Mouse (Mus musculus): ENCODE results near the gene Atoh8. TPM values are rescaled to one million over a fixed set of nuclear protein-coding genes. Genes with fewer than 3 reads are reported as not detected.
A peak's percentile ranks its signal among the peaks of the same experiment; 100 is the strongest.

The Atoh8 gene
- polyA plus RNA-seq, 1 experiment from 2014 or later = 32.2 TPM

DNA sequence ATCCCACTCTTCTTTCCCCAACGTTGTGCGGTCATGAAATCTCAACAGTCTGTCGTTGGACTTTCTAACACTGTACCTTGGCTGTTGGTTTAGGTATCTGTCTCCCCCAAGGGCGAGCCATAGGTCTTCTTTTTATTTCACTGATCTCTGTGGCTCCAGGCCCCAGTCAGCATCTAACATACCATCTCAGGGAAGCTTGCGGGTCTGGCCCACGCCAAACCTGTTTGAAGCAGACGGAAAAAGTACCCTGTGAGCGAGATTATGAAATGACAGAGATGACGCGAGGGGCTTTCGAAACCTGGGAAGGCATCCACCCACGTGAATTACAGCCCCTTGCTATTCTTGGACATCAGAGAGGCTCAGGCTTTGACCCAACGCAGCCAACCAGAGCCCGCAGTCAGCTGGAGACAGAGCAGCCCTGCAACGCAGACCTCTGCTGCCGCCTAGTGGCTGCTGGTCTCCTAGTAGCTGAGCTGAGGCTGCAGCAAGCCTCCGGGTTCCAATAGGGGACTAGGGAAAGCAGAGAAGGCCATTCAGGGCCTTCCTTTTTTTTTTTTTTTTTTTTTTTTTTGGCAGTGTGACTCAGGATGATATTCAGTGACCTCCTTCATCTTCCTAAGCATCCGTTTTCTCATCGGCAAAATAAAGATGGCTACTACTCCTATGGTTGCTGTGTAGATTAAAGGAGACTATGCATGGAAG is 25.8 kb upstream of the Atoh8 start:
- Histone ChIP-seq H3K36me3 (ENCODE audit: control insufficient read depth, insufficient read depth, low read length) (no peaks in the 10 kb centered on the region), H3K4me1 (replicated peaks; ENCODE audit: control insufficient read depth, insufficient read depth, low read length) (no peaks in the 10 kb centered on the region), H3K9me3 (ENCODE audit: control insufficient read depth, low read length) (no peaks in the 10 kb centered on the region), H3K9ac (ENCODE audit: low read length) (no peak overlapping the region), H3K27me3 (ENCODE audit: control insufficient read depth, insufficient read depth, low read depth, low read length) (no peaks in the 10 kb centered on the region), H3K4me3 (ENCODE audit: low read length) (no peak overlapping the region), H3K27ac (ENCODE audit: low read length) (no peak overlapping the region), H3K4me2 (ENCODE audit: low read depth, low read length) (no peak overlapping the region)
- ATAC-seq (ENCODE audit: low read depth) = peak; percentile 91
- WGBS = 27% methylated on average over 19 of the region's 19 CpGs

DNA sequence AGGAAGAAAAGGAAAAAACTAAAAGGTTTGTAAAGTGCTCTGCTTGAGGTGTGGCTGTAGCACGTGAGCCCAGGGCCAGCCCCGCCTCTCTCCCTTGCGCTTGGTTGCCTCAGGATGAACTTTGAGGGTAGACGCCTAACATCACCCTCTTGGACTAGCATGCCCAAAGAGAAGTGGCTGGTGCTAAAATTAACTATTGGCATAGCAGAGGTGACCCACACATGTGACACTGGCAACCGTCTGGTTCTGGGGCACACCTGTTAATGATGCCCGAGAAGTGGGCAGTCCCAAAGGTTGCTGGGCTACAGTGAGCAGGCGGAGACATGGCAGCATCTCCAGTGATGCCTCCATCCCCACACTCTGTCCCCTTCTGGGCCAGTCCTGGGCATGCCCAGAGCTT is 24.1 kb upstream of the Atoh8 start:
- Histone ChIP-seq H3K4me2 (ENCODE audit: low read depth, low read length) (no peak overlapping the region), H3K4me1 (replicated peaks; ENCODE audit: control insufficient read depth, insufficient read depth, low read length) (no peaks in the 10 kb centered on the region), H3K27me3 (ENCODE audit: control insufficient read depth, insufficient read depth, low read depth, low read length) (no peaks in the 10 kb centered on the region), H3K9me3 (ENCODE audit: control insufficient read depth, low read length) (no peaks in the 10 kb centered on the region), H3K27ac (ENCODE audit: low read length) (no peak overlapping the region), H3K4me3 (ENCODE audit: low read length) (no peak overlapping the region), H3K9ac (ENCODE audit: low read length) (no peak overlapping the region), H3K36me3 (ENCODE audit: control insufficient read depth, insufficient read depth, low read length) (no peaks in the 10 kb centered on the region)
- ATAC-seq (ENCODE audit: low read depth) = no peak
- 66% methylated on average over 7 of the region's 7 CpGs for WGBS

DNA sequence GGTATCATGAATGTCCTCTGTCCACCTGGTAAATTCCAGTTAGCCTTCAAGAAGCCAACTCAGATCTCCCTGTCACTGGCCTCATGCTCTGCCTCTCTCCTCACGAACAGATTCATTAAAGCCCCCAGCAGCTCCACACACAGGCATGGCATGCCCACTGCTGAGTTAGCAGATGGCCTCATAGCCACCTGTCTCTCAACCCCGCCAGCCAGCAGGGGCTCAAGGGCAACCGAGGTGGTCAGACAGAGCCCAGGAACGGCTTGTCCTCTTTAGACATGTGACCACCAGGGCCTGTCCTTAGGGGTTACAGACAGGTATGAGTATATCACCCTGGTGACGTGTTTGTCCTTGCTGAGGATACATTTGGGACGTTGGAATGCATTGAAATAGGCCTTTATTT is 19.9 kb upstream of the Atoh8 start:
- H3K9ac ChIP-seq (ENCODE audit: low read length) = no peak overlapping the region
- no peaks in the 10 kb centered on the region for H3K4me1 ChIP-seq (replicated peaks; ENCODE audit: control insufficient read depth, insufficient read depth, low read length)
- no peak overlapping the region for H3K27ac ChIP-seq (ENCODE audit: low read length)
- no peak overlapping the region for H3K4me2 ChIP-seq (ENCODE audit: low read depth, low read length)
- no peaks in the 10 kb centered on the region for H3K36me3 ChIP-seq (ENCODE audit: control insufficient read depth, insufficient read depth, low read length)
- no peaks in the 10 kb centered on the region for H3K9me3 ChIP-seq (ENCODE audit: control insufficient read depth, low read length)
- 66% methylated on average over 6 of the region's 6 CpGs for WGBS
- no peak overlapping the region for H3K4me3 ChIP-seq (ENCODE audit: low read length)
- no peaks in the 10 kb centered on the region for H3K27me3 ChIP-seq (ENCODE audit: control insufficient read depth, insufficient read depth, low read depth, low read length)
- ATAC-seq (ENCODE audit: low read depth) = no peak

DNA sequence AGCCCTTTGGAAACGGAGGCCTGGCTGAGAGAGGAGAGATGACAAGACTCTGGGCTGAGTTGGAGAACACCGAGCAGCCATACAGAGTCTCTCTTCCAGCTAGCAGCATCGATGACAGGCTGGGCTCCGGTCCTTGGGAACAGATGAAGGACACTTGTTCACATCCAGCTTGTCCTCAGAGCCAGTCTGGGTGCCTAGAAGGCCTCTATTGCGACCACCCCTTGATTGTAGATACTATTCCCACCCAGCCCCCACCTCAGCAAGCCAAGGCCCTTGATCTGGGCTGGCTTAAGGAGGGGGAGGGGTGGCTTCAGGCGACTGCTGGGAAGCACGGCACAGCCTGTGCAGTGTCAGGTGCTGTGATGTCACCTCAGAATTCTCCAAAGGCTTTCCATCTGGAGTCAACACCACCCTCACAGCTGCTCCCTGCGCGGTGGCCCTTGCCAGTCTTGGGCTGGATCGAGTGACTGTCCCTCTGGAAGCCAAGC is 19.3 kb upstream of the Atoh8 start:
- no peak overlapping the region for H3K27ac ChIP-seq (ENCODE audit: low read length)
- H3K27me3 ChIP-seq (ENCODE audit: control insufficient read depth, insufficient read depth, low read depth, low read length) = no peaks in the 10 kb centered on the region
- 43% methylated on average over 10 of the region's 10 CpGs for WGBS
- H3K4me2 ChIP-seq (ENCODE audit: low read depth, low read length) = no peak overlapping the region
- peak; percentile 45; the same call in 1 of the 2 replicates for ATAC-seq (ENCODE audit: low read depth)
- no peaks in the 10 kb centered on the region for H3K9me3 ChIP-seq (ENCODE audit: control insufficient read depth, low read length)
- no peak overlapping the region for H3K9ac ChIP-seq (ENCODE audit: low read length)
- no peak overlapping the region for H3K4me3 ChIP-seq (ENCODE audit: low read length)
- H3K4me1 ChIP-seq (replicated peaks; ENCODE audit: control insufficient read depth, insufficient read depth, low read length) = no peaks in the 10 kb centered on the region
- no peaks in the 10 kb centered on the region for H3K36me3 ChIP-seq (ENCODE audit: control insufficient read depth, insufficient read depth, low read length)

DNA sequence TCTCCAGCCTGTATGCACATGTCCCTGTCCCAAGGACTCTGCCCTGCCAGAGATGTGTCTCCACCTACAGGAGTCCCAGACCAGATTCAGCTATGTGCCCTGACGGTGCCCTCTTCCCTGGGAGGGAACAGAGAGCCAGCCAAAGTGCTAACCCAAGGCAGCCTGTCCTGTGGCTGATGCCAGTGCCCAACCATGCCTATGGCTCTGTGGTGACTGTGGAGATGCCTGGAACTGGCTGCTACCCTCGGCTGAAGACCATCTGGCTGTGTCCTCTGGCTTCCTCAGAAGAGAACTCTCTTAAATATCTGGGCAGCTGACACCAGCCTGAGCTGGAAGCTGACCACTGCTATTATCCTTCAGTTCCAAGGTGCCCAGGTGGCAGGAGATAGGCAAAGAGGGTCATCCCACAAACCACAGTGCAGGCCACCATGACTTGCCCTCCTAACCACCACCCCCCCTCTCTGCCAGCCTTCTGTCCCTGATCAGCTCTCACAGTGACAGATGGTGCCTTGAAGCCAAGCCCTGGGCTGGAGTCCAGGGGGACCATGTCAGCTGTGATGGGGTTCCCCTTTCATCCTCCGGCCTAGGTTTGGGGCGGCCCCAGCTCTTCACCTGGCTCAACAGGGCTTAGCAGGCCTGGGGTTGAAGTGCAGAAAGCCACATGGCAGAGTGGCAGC is 18.7 kb upstream of the Atoh8 start:
- Histone ChIP-seq H3K27me3 (ENCODE audit: control insufficient read depth, insufficient read depth, low read depth, low read length) (no peaks in the 10 kb centered on the region), H3K4me1 (replicated peaks; ENCODE audit: control insufficient read depth, insufficient read depth, low read length) (no peaks in the 10 kb centered on the region), H3K27ac (ENCODE audit: low read length) (no peak overlapping the region), H3K9me3 (ENCODE audit: control insufficient read depth, low read length) (no peaks in the 10 kb centered on the region), H3K4me3 (ENCODE audit: low read length) (no peak overlapping the region), H3K36me3 (ENCODE audit: control insufficient read depth, insufficient read depth, low read length) (no peaks in the 10 kb centered on the region), H3K4me2 (ENCODE audit: low read depth, low read length) (no peak overlapping the region), H3K9ac (ENCODE audit: low read length) (peak overlapping the region; percentile 33; the same call in 1 of the 2 replicates)
- 79% methylated on average over 4 of the region's 4 CpGs for WGBS
- 0 out of 2 replicates have a peak, but pooled peaks have one; percentile 13 for ATAC-seq (ENCODE audit: low read depth)

DNA sequence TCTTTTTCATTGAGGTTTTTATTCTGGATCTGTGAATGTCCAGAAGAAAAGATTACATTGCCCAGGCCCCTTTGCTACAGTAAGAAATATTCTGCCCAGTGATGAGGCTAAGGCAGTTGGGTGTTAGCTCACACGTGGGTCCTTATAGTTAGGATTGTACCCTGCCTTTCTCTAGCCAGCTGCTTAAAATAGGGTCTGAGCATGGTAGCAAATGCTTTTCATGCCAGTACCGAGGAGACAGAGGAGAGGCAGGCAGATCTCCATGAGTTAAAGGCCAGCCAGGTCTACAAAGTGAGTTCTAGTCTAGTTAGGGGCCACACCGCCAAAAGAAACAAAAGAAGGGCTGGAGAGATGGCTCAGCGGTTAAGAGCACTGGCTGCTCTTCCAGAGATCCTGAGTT is 17.8 kb upstream of the Atoh8 start:
- no peak overlapping the region for H3K4me3 ChIP-seq (ENCODE audit: low read length)
- H3K27me3 ChIP-seq (ENCODE audit: control insufficient read depth, insufficient read depth, low read depth, low read length) = no peaks in the 10 kb centered on the region
- no peak overlapping the region for H3K27ac ChIP-seq (ENCODE audit: low read length)
- no peak overlapping the region for H3K9ac ChIP-seq (ENCODE audit: low read length)
- ATAC-seq (ENCODE audit: low read depth) = no peak
- no peaks in the 10 kb centered on the region for H3K36me3 ChIP-seq (ENCODE audit: control insufficient read depth, insufficient read depth, low read length)
- H3K9me3 ChIP-seq (ENCODE audit: control insufficient read depth, low read length) = no peaks in the 10 kb centered on the region
- 0 out of 2 replicates have a peak, but pooled peaks cover under 1% of the 10 kb centered on the region for H3K4me1 ChIP-seq (replicated peaks; ENCODE audit: control insufficient read depth, insufficient read depth, low read length)
- 83% methylated on average over 4 of the region's 4 CpGs for WGBS
- no peak overlapping the region for H3K4me2 ChIP-seq (ENCODE audit: low read depth, low read length)

DNA sequence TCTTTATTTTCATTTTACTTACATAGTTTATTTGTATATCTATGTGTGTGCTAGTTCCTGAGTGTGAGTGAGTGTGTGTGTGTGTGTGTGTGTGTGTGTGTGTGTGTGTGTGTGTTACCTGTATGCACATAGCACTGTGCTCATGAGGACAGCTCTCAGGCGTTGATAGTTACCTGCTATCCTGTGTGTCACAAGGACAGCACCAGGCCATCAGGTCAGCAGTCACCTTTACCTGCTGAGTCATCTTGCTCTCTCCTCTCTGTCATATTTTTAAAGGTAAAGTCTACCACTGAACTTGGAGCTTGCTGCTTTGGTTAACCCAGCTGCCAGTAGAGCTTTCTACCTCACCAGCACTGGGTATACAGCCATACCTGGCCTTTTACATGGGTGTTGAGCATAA is 17.1 kb upstream of the Atoh8 start:
- H3K4me2 ChIP-seq (ENCODE audit: low read depth, low read length) = no peak overlapping the region
- no peaks in the 10 kb centered on the region for H3K36me3 ChIP-seq (ENCODE audit: control insufficient read depth, insufficient read depth, low read length)
- 85% methylated on average over 1 of the region's 1 CpGs for WGBS

DNA sequence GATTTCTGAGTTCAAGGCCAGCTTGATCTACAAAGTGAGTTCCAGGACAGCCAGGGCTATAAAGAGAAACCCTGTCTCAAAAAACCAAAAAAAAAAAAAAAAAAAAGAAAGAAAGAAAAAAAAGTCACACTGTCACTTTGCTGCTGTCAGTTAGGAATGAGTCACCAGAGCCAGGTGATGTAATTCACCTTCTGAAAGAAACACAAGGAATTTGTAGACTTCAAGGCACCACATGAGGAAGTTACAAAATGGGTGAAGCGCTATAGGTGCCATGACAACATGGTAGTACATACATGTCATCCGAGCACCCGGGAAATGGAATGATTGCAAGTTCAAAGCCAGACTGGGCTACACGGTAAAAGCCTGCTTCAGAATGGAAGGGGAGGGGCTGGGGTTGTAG is 14.6 kb upstream of the Atoh8 start:
- WGBS = 78% methylated on average over 4 of the region's 4 CpGs
- H3K4me2 ChIP-seq (ENCODE audit: low read depth, low read length) = no peak overlapping the region
- no peaks in the 10 kb centered on the region for H3K27me3 ChIP-seq (ENCODE audit: control insufficient read depth, insufficient read depth, low read depth, low read length)
- peaks cover 24% of the 10 kb centered on the region for H3K4me1 ChIP-seq (replicated peaks; ENCODE audit: control insufficient read depth, insufficient read depth, low read length)
- no peak overlapping the region for H3K4me3 ChIP-seq (ENCODE audit: low read length)
- H3K36me3 ChIP-seq (ENCODE audit: control insufficient read depth, insufficient read depth, low read length) = no peaks in the 10 kb centered on the region
- ATAC-seq (ENCODE audit: low read depth) = no peak
- H3K27ac ChIP-seq (ENCODE audit: low read length) = no peak overlapping the region
- no peaks in the 10 kb centered on the region for H3K9me3 ChIP-seq (ENCODE audit: control insufficient read depth, low read length)
- no peak overlapping the region for H3K9ac ChIP-seq (ENCODE audit: low read length)

More for the DNA sequence above, 17.1 kb upstream of the Atoh8 start:
- ATAC-seq (ENCODE audit: low read depth) = no peak
- no peak overlapping the region for H3K4me3 ChIP-seq (ENCODE audit: low read length)
- H3K27me3 ChIP-seq (ENCODE audit: control insufficient read depth, insufficient read depth, low read depth, low read length) = no peaks in the 10 kb centered on the region
- no peak overlapping the region for H3K9ac ChIP-seq (ENCODE audit: low read length)
- H3K9me3 ChIP-seq (ENCODE audit: control insufficient read depth, low read length) = no peaks in the 10 kb centered on the region
- 0 out of 2 replicates have a peak, but pooled peaks cover 3% of the 10 kb centered on the region for H3K4me1 ChIP-seq (replicated peaks; ENCODE audit: control insufficient read depth, insufficient read depth, low read length)
- H3K27ac ChIP-seq (ENCODE audit: low read length) = no peak overlapping the region

DNA sequence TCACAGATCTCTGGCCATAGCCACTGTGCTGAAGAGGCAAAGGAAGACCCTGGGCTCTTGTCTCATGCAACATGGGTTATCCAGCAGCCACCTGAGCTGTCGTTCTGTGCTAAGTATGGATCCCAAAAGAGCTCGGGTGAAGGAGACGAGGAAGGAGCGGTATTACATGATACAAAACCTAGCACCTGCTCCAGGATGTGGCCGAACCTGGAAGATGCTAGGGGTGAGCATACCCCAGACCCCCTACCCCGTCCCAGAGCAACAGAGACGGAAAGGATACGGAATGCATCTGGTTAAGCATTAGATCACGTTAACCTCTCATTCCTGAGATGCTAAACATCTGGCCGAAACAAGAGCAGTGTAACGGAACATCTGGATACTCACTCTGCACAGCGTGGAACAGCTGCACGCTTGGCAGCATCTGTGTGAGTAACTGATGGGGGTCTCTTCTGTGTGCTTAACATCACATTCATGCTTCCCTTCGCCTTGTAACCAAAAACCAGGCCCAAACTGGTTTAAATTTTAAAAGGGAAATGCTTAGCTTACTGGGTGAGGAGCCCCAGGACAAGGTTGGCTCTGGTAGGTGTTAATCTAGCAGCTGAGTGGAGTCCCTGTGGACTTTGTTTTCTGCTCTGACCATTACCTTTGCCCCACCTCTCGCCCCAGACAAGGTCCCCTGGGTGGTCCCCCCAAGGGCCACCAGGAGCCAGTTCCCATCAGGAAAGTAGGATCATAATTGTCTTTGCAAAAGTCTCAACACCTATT is 13.0 kb upstream of the Atoh8 start:
- no peak overlapping the region for H3K4me3 ChIP-seq (ENCODE audit: low read length)
- 60% methylated on average over 15 of the region's 15 CpGs for WGBS
- no peak overlapping the region for H3K4me2 ChIP-seq (ENCODE audit: low read depth, low read length)
- ATAC-seq (ENCODE audit: low read depth) = no peak
- H3K9ac ChIP-seq (ENCODE audit: low read length) = no peak overlapping the region
- no peaks in the 10 kb centered on the region for H3K27me3 ChIP-seq (ENCODE audit: control insufficient read depth, insufficient read depth, low read depth, low read length)
- H3K27ac ChIP-seq (ENCODE audit: low read length) = no peak overlapping the region
- H3K36me3 ChIP-seq (ENCODE audit: control insufficient read depth, insufficient read depth, low read length) = no peaks in the 10 kb centered on the region
- no peaks in the 10 kb centered on the region for H3K9me3 ChIP-seq (ENCODE audit: control insufficient read depth, low read length)
- peaks cover 39% of the 10 kb centered on the region for H3K4me1 ChIP-seq (replicated peaks; ENCODE audit: control insufficient read depth, insufficient read depth, low read length)

Measured in lung, embryonic 16.5 days (tissue).